Mouse (Mus musculus): ENCODE data around the gene Med13l. TPM values are rescaled to one million over a fixed set of nuclear protein-coding genes. Genes with fewer than 3 reads are reported as not detected.

Gene Med13l
- polyA plus RNA-seq, 1 experiment from 2014 or later = 5.9 TPM

DNA sequence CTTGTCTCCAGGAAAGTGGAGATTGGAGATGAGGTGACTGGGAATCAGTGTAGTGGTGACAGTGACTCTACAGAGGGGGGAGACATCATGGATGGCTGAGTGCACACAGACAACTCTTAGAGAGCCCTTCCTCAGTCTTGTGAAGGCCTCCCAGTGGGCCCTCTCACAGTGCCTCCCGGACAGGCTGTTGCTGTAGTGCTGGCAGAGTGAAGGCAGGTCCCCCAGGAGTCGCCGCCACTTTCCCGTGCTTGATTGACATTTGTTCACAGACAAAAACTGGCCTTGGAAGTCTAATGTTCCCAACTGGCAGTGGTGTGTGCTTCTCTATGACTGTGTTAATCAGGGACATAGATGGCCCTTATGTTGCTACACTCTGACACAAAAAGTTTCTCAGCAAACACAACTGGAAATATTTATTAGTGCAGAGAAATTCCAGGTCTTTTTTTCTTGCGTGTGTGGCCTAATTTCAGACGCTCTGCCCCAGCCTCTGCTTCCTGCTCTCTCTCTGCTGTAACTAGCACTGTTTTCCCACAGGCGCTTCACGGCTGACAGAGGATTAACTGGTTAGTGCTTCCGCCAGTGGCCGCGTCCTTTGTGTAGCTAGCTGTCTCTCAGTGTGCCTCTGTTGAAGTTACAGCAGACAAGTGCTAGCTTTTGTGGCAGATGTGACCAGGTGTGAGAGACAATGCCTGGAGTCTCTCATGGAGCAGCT lies 75.2 kb downstream of the Med13l start:
- no peak overlapping the region for H3K4me3 ChIP-seq (ENCODE audit: low read depth, low read length)
- H3K9ac ChIP-seq (replicated peaks) = no peak overlapping the region
- H3K36me3 ChIP-seq (replicated peaks; ENCODE audit: insufficient read depth, low read length) = peaks cover 3% of the 10 kb centered on the region; the same call in 1 of the 2 replicates
- no peak for ATAC-seq
- no peaks in the 10 kb centered on the region for H3K9me3 ChIP-seq (ENCODE audit: low read length)
- TF ChIP-seq EP300 (IDR thresholded peaks at IDR 0.05; ENCODE audit: low read depth) (no peak), CTCF (IDR thresholded peaks at IDR 0.05; ENCODE audit: low read depth) (no peak)
- H3K4me2 ChIP-seq (ENCODE audit: low read depth, low read length) = no peak overlapping the region
- no peaks in the 10 kb centered on the region for H3K27me3 ChIP-seq (ENCODE audit: insufficient read depth, low read length)
- H3K27ac ChIP-seq (ENCODE audit: low read depth) = 0 out of 2 replicates have a peak overlapping the region, but pooled peaks have one; percentile 12
- DNase-seq = no peak
- WGBS (ENCODE audit: insufficient replicate concordance) = 38% methylated on average over 11 of the region's 11 CpGs
- H3K4me1 ChIP-seq (ENCODE audit: insufficient read depth) = peaks cover 41% of the 10 kb centered on the region

DNA sequence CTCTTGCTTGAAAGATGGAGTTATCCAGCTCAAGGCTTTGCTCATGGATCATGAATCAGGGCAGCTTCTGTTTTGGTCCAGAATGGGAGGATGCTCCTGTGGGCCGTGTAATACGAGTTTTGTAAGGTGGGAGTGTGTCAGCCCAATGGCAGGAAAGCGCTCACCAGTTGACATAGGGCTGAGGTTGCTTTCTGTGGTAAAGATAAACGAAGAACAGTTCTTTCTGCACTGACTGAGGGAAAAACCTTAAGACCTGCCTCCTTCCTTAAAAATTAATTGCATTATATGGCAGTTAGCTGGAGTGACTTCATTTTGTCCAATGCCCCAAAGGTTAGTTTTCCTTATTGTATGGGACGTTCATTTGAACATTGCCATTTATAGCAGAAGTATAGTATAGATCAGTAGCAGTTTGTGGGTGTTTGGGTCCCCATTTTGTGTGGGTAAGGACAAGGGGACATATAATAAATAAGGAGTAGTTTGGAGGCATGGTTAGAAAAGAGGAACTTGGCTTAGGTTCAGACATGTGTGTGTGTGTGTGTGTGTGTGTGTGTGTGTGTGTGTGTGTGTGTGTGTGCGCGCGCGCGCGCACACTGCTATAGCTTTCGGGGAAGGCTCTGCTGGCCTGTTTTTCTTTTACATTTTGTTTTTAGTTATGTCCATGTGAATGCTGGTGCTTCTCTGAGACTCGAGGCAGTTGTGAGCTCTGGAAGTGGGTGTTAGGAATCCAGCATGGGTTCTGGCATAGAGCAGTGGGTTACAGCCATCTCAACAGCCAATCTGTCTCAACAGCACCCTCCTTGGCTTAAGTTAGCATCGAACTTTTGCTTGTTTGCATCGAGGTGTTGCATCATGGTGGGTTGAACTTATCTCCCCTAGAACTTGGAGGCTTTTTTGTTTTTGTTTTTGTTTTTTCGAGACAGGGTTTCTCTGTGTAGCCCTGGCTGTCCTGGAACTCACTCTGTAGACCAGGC lies 76.2 kb downstream of the Med13l start:
- Histone ChIP-seq H3K4me1 (ENCODE audit: insufficient read depth) (peaks cover 41% of the 10 kb centered on the region), H3K9ac (replicated peaks) (no peak overlapping the region), H3K9me3 (ENCODE audit: low read length) (no peaks in the 10 kb centered on the region), H3K27me3 (ENCODE audit: insufficient read depth, low read length) (no peaks in the 10 kb centered on the region), H3K4me3 (ENCODE audit: low read depth, low read length) (no peak overlapping the region), H3K27ac (ENCODE audit: low read depth) (no peak overlapping the region), H3K36me3 (replicated peaks; ENCODE audit: insufficient read depth, low read length) (peaks cover 3% of the 10 kb centered on the region; the same call in 1 of the 2 replicates), H3K4me2 (ENCODE audit: low read depth, low read length) (no peak overlapping the region)
- TF ChIP-seq EP300 (IDR thresholded peaks at IDR 0.05; ENCODE audit: low read depth) (no peak), CTCF (IDR thresholded peaks at IDR 0.05; ENCODE audit: low read depth) (no peak)
- ATAC-seq = no peak; the same call in 1 of the 2 replicates
- no peak for DNase-seq
- whole genome bisulfite sequencing (ENCODE audit: insufficient replicate concordance) = 54% methylated on average over 16 of the region's 16 CpGs

- ATAC-seq = no peak
- no peak overlapping the region for H3K4me2 ChIP-seq (ENCODE audit: low read depth, low read length)
- TF ChIP-seq EP300 (IDR thresholded peaks at IDR 0.05; ENCODE audit: low read depth) = no peak
- WGBS (ENCODE audit: insufficient replicate concordance) = 46% methylated on average over 4 of the region's 4 CpGs
- no peaks in the 10 kb centered on the region for H3K27me3 ChIP-seq (ENCODE audit: insufficient read depth, low read length)
- H3K9ac ChIP-seq (replicated peaks) = no peak overlapping the region
- no peaks in the 10 kb centered on the region for H3K9me3 ChIP-seq (ENCODE audit: low read length)
- no peak for DNase-seq
- H3K4me1 ChIP-seq (ENCODE audit: insufficient read depth) = peaks cover 44% of the 10 kb centered on the region
- H3K36me3 ChIP-seq (replicated peaks; ENCODE audit: insufficient read depth, low read length) = peaks cover 3% of the 10 kb centered on the region; the same call in 1 of the 2 replicates
- H3K27ac ChIP-seq (ENCODE audit: low read depth) = no peak overlapping the region
- H3K4me3 ChIP-seq (ENCODE audit: low read depth, low read length) = no peak overlapping the region
Observed at GRCm38 (mm10) chr5:118637931-118638330, 77.5 kb downstream of the Med13l start.

- no peaks in the 10 kb centered on the region for H3K9me3 ChIP-seq (ENCODE audit: low read length)
- no peak for ATAC-seq
- DNase-seq = no peak
- WGBS (ENCODE audit: insufficient replicate concordance) = 56% methylated on average over 9 of the region's 9 CpGs
- H3K27ac ChIP-seq (ENCODE audit: low read depth) = no peak overlapping the region
- H3K36me3 ChIP-seq (replicated peaks; ENCODE audit: insufficient read depth, low read length) = peaks cover 3% of the 10 kb centered on the region; the same call in 1 of the 2 replicates
- no peak overlapping the region for H3K9ac ChIP-seq (replicated peaks)
- TF ChIP-seq EP300 (IDR thresholded peaks at IDR 0.05; ENCODE audit: low read depth) (no peak), CTCF (IDR thresholded peaks at IDR 0.05; ENCODE audit: low read depth) (no peak)
- no peak overlapping the region for H3K4me3 ChIP-seq (ENCODE audit: low read depth, low read length)
- H3K27me3 ChIP-seq (ENCODE audit: insufficient read depth, low read length) = no peaks in the 10 kb centered on the region
- H3K4me1 ChIP-seq (ENCODE audit: insufficient read depth) = peaks cover 43% of the 10 kb centered on the region
- no peak overlapping the region for H3K4me2 ChIP-seq (ENCODE audit: low read depth, low read length)
Observed at GRCm38 (mm10) chr5:118638534-118639109, 78.1 kb downstream of the Med13l start.

GRCm38 (mm10) chr5:118639117-118639707 lies 78.7 kb downstream of the Med13l start:
- Histone ChIP-seq H3K9me3 (ENCODE audit: low read length) (no peaks in the 10 kb centered on the region), H3K4me1 (ENCODE audit: insufficient read depth) (peaks cover 44% of the 10 kb centered on the region), H3K27me3 (ENCODE audit: insufficient read depth, low read length) (no peaks in the 10 kb centered on the region), H3K4me3 (ENCODE audit: low read depth, low read length) (no peak overlapping the region), H3K4me2 (ENCODE audit: low read depth, low read length) (no peak overlapping the region), H3K36me3 (replicated peaks; ENCODE audit: insufficient read depth, low read length) (no peaks in the 10 kb centered on the region; the same call in 1 of the 2 replicates), H3K9ac (replicated peaks) (no peak overlapping the region), H3K27ac (ENCODE audit: low read depth) (no peak overlapping the region)
- TF ChIP-seq EP300 (IDR thresholded peaks at IDR 0.05; ENCODE audit: low read depth) (no peak), CTCF (IDR thresholded peaks at IDR 0.05; ENCODE audit: low read depth) (no peak)
- 61% methylated on average over 5 of the region's 5 CpGs for WGBS (ENCODE audit: insufficient replicate concordance)
- ATAC-seq (no peak), DNase-seq (no peak)
